Mouse (Mus musculus) E14TG2a.4 (cell line): Measurements from ENCODE around the gene Wdr63.

ENCODE experiments used
- CTCF ChIP-seq: conservative IDR thresholded peaks from 2 replicates; pipeline ENCODE4 v1.5.1; 2014; ENCODE audit warnings: low read length
- POU5F1 ChIP-seq: IDR thresholded peaks from 2 replicates; pipeline ENCODE4 v1.6.1; 2014; ENCODE audit warnings: low read length, borderline replicate concordance

DNA sequence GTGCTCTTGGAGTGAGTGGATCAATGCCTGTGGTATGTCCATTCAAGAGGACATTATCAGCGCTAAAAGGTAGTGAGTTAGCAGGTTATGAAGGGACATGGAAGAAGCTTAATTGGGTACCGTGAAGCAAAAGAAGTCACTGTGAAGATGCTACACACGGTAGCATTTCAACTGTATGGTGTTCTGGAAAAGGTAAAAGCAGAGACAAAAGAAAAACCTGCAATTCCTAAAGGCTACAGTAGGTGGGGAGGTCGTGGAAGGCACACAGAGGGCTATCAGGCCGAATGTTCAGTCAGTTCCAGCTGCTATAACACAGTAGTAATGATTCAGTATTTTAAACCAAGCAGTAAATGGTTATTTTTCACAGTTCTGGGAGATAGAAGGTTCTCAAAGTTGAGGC lies 37.6 kb upstream of the Wdr63 start:
- TF ChIP-seq CTCF (no peak), POU5F1 (no peak)
